Mouse (Mus musculus) effector memory CD4-positive, alpha-beta T cell, adult 5 months (primary cell): ENCODE data around the gene Rsu1. TPM values are rescaled to one million over a fixed set of nuclear protein-coding genes. Genes with fewer than 3 reads are reported as not detected.

ENCODE experiments used
- polyA plus RNA-seq: library from polyadenylated mRNA; unstranded; fragments of 100-300 nt; shearing (Covaris generic); gene quantifications from one replicate; pipeline ENCODE4 v1.2.1, GENCODE M21; 2017

The Rsu1 gene
- polyA plus RNA-seq: 66.9 TPM

GRCm38 (mm10) chr2:13271165-13271957, at the start of gene Rsu1:
TSS of gene Rsu1 (minus strand) at chr2:13271415.

Other genes starting within 250 kb of the Rsu1 start
- 0.07 TPM for gene Cubn, start 220.4 kb upstream of the Rsu1 start, polyA plus RNA-seq